Mouse (Mus musculus): ENCODE measurements around the gene Pdpr. TPM values are rescaled to one million over a fixed set of nuclear protein-coding genes. Genes with fewer than 3 reads are reported as not detected.

Gene Pdpr
- polyA plus RNA-seq (2015; fragmentation: Nextera tagmentation; extraction: Ambion mirVana): 11.0 and 11.5 TPM in 2 replicates

- 10% methylated on average over 38 of the region's 72 CpGs for WGBS
- H3K27me3 ChIP-seq: no peaks in the 10 kb centered on the region
- no peak within 1 kb of the TSS for H3K27ac ChIP-seq
Measured at GRCm38 (mm10) chr8:111093865-111094718, at the start of gene Pdpr. Gene Pdpr (plus strand): TSS chr8:111094630.

GRCm38 (mm10) chr8:111048694-111049093, 45.7 kb upstream of the Pdpr start:
- Histone ChIP-seq H3K4me1 (no peaks in the 10 kb centered on the region), H3K36me3 (peaks cover 99% of the 10 kb centered on the region), H3K27ac (no peak overlapping the region), H3K4me3 (no peak overlapping the region), H3K27me3 (no peaks in the 10 kb centered on the region), H3K9me3 (no peaks in the 10 kb centered on the region), H3K9ac (no peak overlapping the region), H3K4me2 (no peak overlapping the region)
- WGBS: 95% methylated on average over 2 of the region's 2 CpGs
- no peak for ATAC-seq (ENCODE audit: insufficient number of reproducible peaks, insufficient read depth, low FRiP score, low TSS enrichment, low read depth)

More at GRCm38 (mm10) chr8:111093865-111094718, at the start of gene Pdpr:
- Histone ChIP-seq H3K36me3 (no peaks in the 10 kb centered on the region), H3K9ac (peak within 1 kb of the TSS; percentile 75), H3K9me3 (no peaks in the 10 kb centered on the region), H3K4me3 (peak within 1 kb of the TSS; percentile 63), H3K4me1 (peaks cover 6% of the 10 kb centered on the region), H3K4me2 (peak within 1 kb of the TSS; percentile 82)
- ATAC-seq (ENCODE audit: insufficient number of reproducible peaks, insufficient read depth, low FRiP score, low TSS enrichment, low read depth): peak; percentile 88

DNA sequence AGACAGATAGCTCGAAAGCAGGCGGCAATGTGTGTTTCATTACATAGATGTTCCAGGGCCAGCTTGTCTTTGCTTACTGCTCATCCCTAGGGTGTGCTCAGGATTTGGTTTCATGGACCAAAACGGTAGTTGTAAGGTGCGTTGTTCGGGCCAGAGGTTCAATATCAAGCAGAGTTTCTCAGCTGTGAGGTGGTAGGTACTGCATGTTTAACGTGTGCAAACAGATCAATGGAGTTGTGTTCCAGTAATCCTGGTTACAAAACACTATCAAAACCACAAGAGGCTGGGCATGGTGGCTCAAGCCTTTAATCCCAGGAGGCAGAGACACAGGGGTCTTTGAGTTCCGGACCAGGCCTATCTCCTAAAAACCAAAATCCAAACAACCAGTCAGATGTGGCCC, 45.3 kb upstream of the Pdpr start:
- no peak overlapping the region for H3K4me2 ChIP-seq
- H3K27ac ChIP-seq: no peak overlapping the region
- peaks cover 99% of the 10 kb centered on the region for H3K36me3 ChIP-seq
- H3K9ac ChIP-seq: no peak overlapping the region
- H3K4me1 ChIP-seq: no peaks in the 10 kb centered on the region
- 91% methylated on average over 7 of the region's 7 CpGs for WGBS
- no peak for ATAC-seq (ENCODE audit: insufficient number of reproducible peaks, insufficient read depth, low FRiP score, low TSS enrichment, low read depth)
- no peaks in the 10 kb centered on the region for H3K9me3 ChIP-seq
- H3K27me3 ChIP-seq: no peaks in the 10 kb centered on the region
- H3K4me3 ChIP-seq: no peak overlapping the region

DNA sequence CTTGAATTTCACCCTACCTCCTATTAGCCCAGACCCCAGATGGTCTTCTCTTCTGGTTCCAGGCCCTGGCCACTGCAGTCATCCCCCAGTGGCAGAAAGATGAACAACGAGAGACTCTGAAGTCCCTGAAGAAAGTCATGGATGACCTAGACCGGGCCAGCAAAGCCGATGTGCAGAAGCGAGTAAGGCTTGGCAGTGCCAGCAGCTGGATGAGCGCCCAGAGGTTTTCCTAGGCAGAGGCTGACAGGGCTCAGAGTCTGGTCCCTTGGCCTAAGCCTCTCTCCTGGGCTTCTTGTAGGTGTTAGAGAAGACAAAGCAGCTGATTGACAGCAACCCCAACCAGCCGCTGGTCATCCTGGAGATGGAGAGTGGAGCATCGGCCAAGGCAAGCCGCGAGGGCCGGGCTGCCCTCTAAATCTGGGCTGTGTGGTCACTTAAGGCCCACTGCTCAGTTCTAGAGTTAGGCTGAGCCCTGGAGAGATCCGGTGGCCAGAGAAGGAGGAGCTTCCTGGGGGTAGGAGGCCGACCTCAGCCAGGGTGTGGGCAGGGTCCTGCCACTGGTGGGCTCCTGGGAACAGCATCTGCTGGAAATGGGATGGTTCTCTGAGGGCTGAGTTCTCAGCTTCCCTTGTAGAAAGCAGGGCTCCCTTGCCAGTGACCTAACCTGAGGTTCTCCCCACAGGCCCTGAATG, 40.5 kb upstream of the Pdpr start:
- H3K27me3 ChIP-seq: no peaks in the 10 kb centered on the region
- no peak overlapping the region for H3K9ac ChIP-seq
- no peaks in the 10 kb centered on the region for H3K9me3 ChIP-seq
- peaks cover 16% of the 10 kb centered on the region for H3K4me1 ChIP-seq
- no peak overlapping the region for H3K4me3 ChIP-seq
- peaks cover 68% of the 10 kb centered on the region for H3K36me3 ChIP-seq
- ATAC-seq (ENCODE audit: insufficient number of reproducible peaks, insufficient read depth, low FRiP score, low TSS enrichment, low read depth): no peak
- WGBS: 93% methylated on average over 12 of the region's 12 CpGs
- no peak overlapping the region for H3K4me2 ChIP-seq
- no peak overlapping the region for H3K27ac ChIP-seq

GRCm38 (mm10) chr8:111055031-111055634, 39.3 kb upstream of the Pdpr start:
- H3K27me3 ChIP-seq: no peaks in the 10 kb centered on the region
- H3K4me3 ChIP-seq: no peak overlapping the region
- H3K36me3 ChIP-seq: peaks cover 57% of the 10 kb centered on the region
- ATAC-seq (ENCODE audit: insufficient number of reproducible peaks, insufficient read depth, low FRiP score, low TSS enrichment, low read depth): no peak
- WGBS: 91% methylated on average over 17 of the region's 17 CpGs
- no peak overlapping the region for H3K4me2 ChIP-seq
- no peaks in the 10 kb centered on the region for H3K9me3 ChIP-seq
- no peak overlapping the region for H3K9ac ChIP-seq
- no peak overlapping the region for H3K27ac ChIP-seq
- H3K4me1 ChIP-seq: peaks cover 24% of the 10 kb centered on the region

DNA sequence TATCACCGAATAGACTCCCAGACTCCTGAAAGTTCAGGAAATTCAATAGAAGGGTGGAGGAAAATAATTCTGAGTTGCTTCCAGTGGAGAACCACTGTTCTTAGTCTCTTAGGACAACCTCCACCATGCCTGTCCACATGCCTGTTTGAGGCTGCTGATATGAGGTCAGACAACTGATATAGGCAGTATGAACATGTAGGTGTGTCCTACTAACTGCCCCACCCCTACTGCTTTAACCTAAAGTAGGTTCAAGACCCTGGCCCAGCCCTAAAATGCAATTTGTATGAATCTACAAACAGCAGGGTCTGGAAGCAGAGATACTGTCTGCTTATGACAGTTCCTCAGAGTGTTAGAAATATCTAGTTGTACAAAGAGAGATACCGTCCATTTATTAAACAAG, 38.8 kb upstream of the Pdpr start:
- Histone ChIP-seq H3K27me3 (no peaks in the 10 kb centered on the region), H3K27ac (no peak overlapping the region), H3K4me3 (peak overlapping the region; percentile 95), H3K9me3 (no peaks in the 10 kb centered on the region), H3K4me1 (peaks cover 24% of the 10 kb centered on the region), H3K4me2 (no peak overlapping the region), H3K36me3 (peaks cover 51% of the 10 kb centered on the region), H3K9ac (no peak overlapping the region)
- 64% methylated on average over 2 of the region's 2 CpGs for WGBS
- ATAC-seq (ENCODE audit: insufficient number of reproducible peaks, insufficient read depth, low FRiP score, low TSS enrichment, low read depth): no peak

- Histone ChIP-seq H3K4me2 (peak within 1 kb of the TSS; percentile 95), H3K27ac (peak within 1 kb of the TSS; percentile 85), H3K27me3 (no peaks in the 10 kb centered on the region), H3K9me3 (no peaks in the 10 kb centered on the region), H3K36me3 (peaks cover 46% of the 10 kb centered on the region), H3K4me3 (peak within 1 kb of the TSS; percentile 95), H3K4me1 (peaks cover 29% of the 10 kb centered on the region), H3K9ac (peak within 1 kb of the TSS; percentile 92)
- peak; percentile 86 for ATAC-seq (ENCODE audit: insufficient number of reproducible peaks, insufficient read depth, low FRiP score, low TSS enrichment, low read depth)
- WGBS: under 1% methylated on average over 60 of the region's 68 CpGs
Measured at GRCm38 (mm10) chr8:111056158-111056663, 38.2 kb upstream of the Pdpr start, which contains the start of gene Exosc6. Gene Exosc6 (plus strand): TSS chr8:111056339.

- H3K4me2 ChIP-seq: peak overlapping the region; percentile 95
- H3K4me3 ChIP-seq: peak overlapping the region; percentile 95
- no peaks in the 10 kb centered on the region for H3K27me3 ChIP-seq
- under 1% methylated on average over 63 of the region's 63 CpGs for WGBS
- H3K36me3 ChIP-seq: peaks cover 40% of the 10 kb centered on the region
- H3K27ac ChIP-seq: peak overlapping the region; percentile 85
- ATAC-seq (ENCODE audit: insufficient number of reproducible peaks, insufficient read depth, low FRiP score, low TSS enrichment, low read depth): peak; percentile 60
- no peaks in the 10 kb centered on the region for H3K9me3 ChIP-seq
- H3K9ac ChIP-seq: peak overlapping the region; percentile 92
- H3K4me1 ChIP-seq: peaks cover 31% of the 10 kb centered on the region
Measured at GRCm38 (mm10) chr8:111056691-111057293, 37.6 kb upstream of the Pdpr start.

- no peak for ATAC-seq (ENCODE audit: insufficient number of reproducible peaks, insufficient read depth, low FRiP score, low TSS enrichment, low read depth)
- no peaks in the 10 kb centered on the region for H3K27me3 ChIP-seq
- 48% methylated on average over 2 of the region's 2 CpGs for WGBS
- no peak overlapping the region for H3K4me2 ChIP-seq
- no peak overlapping the region for H3K4me3 ChIP-seq
- peaks cover 17% of the 10 kb centered on the region for H3K36me3 ChIP-seq
- peaks cover 31% of the 10 kb centered on the region for H3K4me1 ChIP-seq
- H3K27ac ChIP-seq: no peak overlapping the region
- no peak overlapping the region for H3K9ac ChIP-seq
- no peaks in the 10 kb centered on the region for H3K9me3 ChIP-seq
Measured at GRCm38 (mm10) chr8:111058946-111059572, 35.4 kb upstream of the Pdpr start.

DNA sequence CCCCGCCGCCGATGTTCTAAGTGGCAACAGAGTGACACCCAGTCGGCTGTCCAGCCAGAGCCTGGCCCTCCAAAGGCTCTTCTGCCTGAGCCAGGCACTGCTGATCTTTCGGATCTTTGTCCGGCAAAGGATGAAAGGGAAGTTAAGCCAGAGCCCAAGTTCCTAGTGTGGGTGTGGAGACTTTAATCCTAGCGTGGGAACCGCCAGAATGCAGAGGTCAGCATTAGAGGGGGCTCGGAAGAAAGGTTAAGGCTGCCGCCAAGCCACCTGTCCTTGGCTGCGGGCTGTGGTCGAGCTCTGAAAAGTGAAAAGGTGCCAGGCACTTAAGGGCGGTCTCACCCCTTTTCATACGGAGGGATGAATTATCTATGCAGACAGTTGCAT, 32.8 kb upstream of the Pdpr start:
- Histone ChIP-seq H3K27me3 (no peaks in the 10 kb centered on the region), H3K9ac (peak overlapping the region; percentile 76), H3K9me3 (no peaks in the 10 kb centered on the region), H3K36me3 (no peaks in the 10 kb centered on the region), H3K4me2 (peak overlapping the region; percentile 85), H3K27ac (peak overlapping the region; percentile 66), H3K4me3 (peak overlapping the region; percentile 73), H3K4me1 (peaks cover 31% of the 10 kb centered on the region)
- under 1% methylated on average over 14 of the region's 14 CpGs for WGBS
- ATAC-seq (ENCODE audit: insufficient number of reproducible peaks, insufficient read depth, low FRiP score, low TSS enrichment, low read depth): 0 out of 2 replicates have a peak, but pooled peaks have one; percentile 7
